Mouse (Mus musculus): ENCODE measurements around the gene Cfap206. TPM values are rescaled to one million over a fixed set of nuclear protein-coding genes. Genes with fewer than 3 reads are reported as not detected.
"Not testable (repeated sequence)": the region's sequence is repeated elsewhere in the genome, so short reads cannot be mapped to it uniquely, and the experiment has no call there.

The Cfap206 gene
- not detected for polyA plus RNA-seq (2017; shearing (Covaris generic))

GRCm38 (mm10) chr4:34729851-34730341, at the start of gene Cfap206:
Gene Cfap206, minus strand, starts transcription at chr4:34730206.
- no peak for ATAC-seq

- ATAC-seq, result peak; percentile 95
Observed at GRCm38 (mm10) chr4:34777677-34778527, 47.9 kb upstream of the Cfap206 start, which contains the start of gene Smim8. Gene Smim8, minus strand, starts transcription at chr4:34778423.

- no peak for ATAC-seq
Observed at GRCm38 (mm10) chr4:34771652-34772371, 41.8 kb upstream of the Cfap206 start.

GRCm38 (mm10) chr4:34756163-34756562, 26.2 kb upstream of the Cfap206 start, which contains the start of gene Gm136:
Gene Gm136, minus strand, starts transcription at chr4:34756263.
- no peak for ATAC-seq

- ATAC-seq, result no peak
Observed at GRCm38 (mm10) chr4:34749236-34749635, 19.2 kb upstream of the Cfap206 start.

- ATAC-seq, result no peak
Observed at GRCm38 (mm10) chr4:34734461-34734860, 4.5 kb upstream of the Cfap206 start.

- not testable (repeated sequence) for ATAC-seq
Observed at GRCm38 (mm10) chr4:34733415-34733814, 3.4 kb upstream of the Cfap206 start.

- not testable (repeated sequence) for ATAC-seq
Observed at GRCm38 (mm10) chr4:34725710-34726109, 4.3 kb downstream of the Cfap206 start.

GRCm38 (mm10) chr4:34724306-34724705, 5.7 kb downstream of the Cfap206 start:
- no peak for ATAC-seq

- ATAC-seq, result no peak
Observed at GRCm38 (mm10) chr4:34723186-34723585, 6.8 kb downstream of the Cfap206 start.

- no peak for ATAC-seq
Observed at GRCm38 (mm10) chr4:34720127-34720895, 9.7 kb downstream of the Cfap206 start.

- no peak for ATAC-seq
Observed at GRCm38 (mm10) chr4:34719421-34719820, 10.6 kb downstream of the Cfap206 start.

- ATAC-seq, result no peak
Observed at GRCm38 (mm10) chr4:34715062-34715461, 14.9 kb downstream of the Cfap206 start.

GRCm38 (mm10) chr4:34708127-34708526, 21.9 kb downstream of the Cfap206 start:
- no peak for ATAC-seq

- ATAC-seq, result no peak
Observed at GRCm38 (mm10) chr4:34707248-34707647, 22.8 kb downstream of the Cfap206 start.

- no peak for ATAC-seq
Observed at GRCm38 (mm10) chr4:34703029-34703428, 27.0 kb downstream of the Cfap206 start.

- ATAC-seq, result no peak
Observed at GRCm38 (mm10) chr4:34702231-34702630, 27.8 kb downstream of the Cfap206 start.

- ATAC-seq, result peak; percentile 58
Observed at GRCm38 (mm10) chr4:34701528-34701927, 28.5 kb downstream of the Cfap206 start.

GRCm38 (mm10) chr4:34688021-34688420, 42.0 kb downstream of the Cfap206 start:
- ATAC-seq, result no peak

GRCm38 (mm10) chr4:34686874-34687567, 43.0 kb downstream of the Cfap206 start, which contains the start of gene Slc35a1:
Gene Slc35a1, minus strand, starts transcription at chr4:34687438.
- peak; percentile 95 for ATAC-seq

- ATAC-seq, result no peak
Observed at GRCm38 (mm10) chr4:34680530-34680929, 49.5 kb downstream of the Cfap206 start.

- ATAC-seq, result no peak
Observed at GRCm38 (mm10) chr4:34673721-34674120, 56.3 kb downstream of the Cfap206 start.
